Mouse (Mus musculus) brain, adult 2 months (tissue): ENCODE measurements at regions not wholly inside any gene's neighbourhood (a gene's known extent, or its start where the extent isn't known, plus 50 kb on each side); places are given as distances from the start of the nearest gene placed in this dataset.

Experiments
- DNase-seq: peaks from one replicate; pipeline ENCODE4 v3.0.0; 2011; ENCODE audit warnings: low read depth, low spot score

DNA sequence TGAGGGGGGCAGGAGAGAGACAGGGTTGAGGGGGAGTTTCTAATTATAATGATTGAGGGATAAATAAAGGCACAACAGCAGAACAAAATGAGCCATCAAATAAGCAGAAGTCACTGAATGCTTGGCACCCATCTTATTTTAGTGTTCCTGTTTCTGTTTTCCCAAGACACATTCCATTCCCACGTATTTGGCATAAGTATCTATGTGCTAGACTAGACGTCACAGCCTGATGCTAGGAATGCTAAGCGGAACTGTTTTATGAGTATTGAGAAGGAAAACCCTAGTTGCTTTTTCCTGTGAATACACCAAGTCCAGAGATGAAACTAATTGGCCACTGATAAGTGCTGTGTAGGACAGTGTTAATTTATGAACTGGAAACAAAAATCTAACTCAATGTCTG is 772.4 kb upstream of the Cobl start:
- peak; percentile 68 for DNase-seq
